Mouse (Mus musculus): ENCODE measurements at regions not wholly inside any gene's neighbourhood (a gene's known extent, or its start where the extent isn't known, plus 50 kb on each side); places are given as distances from the start of the nearest gene placed in this dataset.

DNA sequence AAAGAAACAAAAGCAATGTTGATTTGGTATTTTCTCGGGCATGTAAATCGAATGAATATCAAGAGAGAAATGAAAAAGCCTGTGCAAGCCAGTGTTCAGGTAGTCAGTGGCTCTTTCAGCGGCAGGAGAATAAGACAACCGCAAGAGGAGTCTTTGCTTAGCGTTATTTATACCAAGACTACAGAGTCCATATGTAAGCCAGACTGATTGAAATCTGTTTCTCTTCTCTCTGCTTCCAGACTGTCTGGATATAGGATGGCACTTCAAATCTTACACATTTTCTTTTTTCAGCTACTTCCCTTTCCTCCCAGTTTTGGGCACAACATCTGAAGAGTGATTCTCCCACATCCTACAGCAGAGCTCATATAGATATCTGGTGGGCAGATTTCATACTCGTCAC is 105.9 kb upstream of the Tmco5 start:
- TF ChIP-seq POLR2A (IDR thresholded peaks at IDR 0.05; ENCODE audit: insufficient read length, low read depth) (no peak), CEBPB (IDR thresholded peaks at IDR 0.05; ENCODE audit: insufficient read depth, poor library complexity, severe bottlenecking) (no peak), TCF12 (IDR thresholded peaks at IDR 0.05; ENCODE audit: insufficient read depth, poor library complexity, severe bottlenecking) (no peak), MYOG (IDR thresholded peaks at IDR 0.05; ENCODE audit: control insufficient read depth in 1 of 3, insufficient read depth in 1 of 3, insufficient read length in 2 of 3, low read depth in 2 of 3) (no peak), REST (IDR thresholded peaks at IDR 0.05; ENCODE audit: insufficient read depth, insufficient read length) (no peak), SRF (IDR thresholded peaks at IDR 0.05; ENCODE audit: control insufficient read depth, insufficient read length, low read depth) (no peak), USF1 (IDR thresholded peaks at IDR 0.05; ENCODE audit: low read depth) (no peak)

All from myocyte (in vitro differentiated cells).